Mouse (Mus musculus) left cerebral cortex, adult 9 months (tissue): ENCODE results near the gene Dsp.

Experiments used
- DNase-seq, 2 experiments: peaks; one replicate each; pipeline ENCODE4 v3.0.0; 2022; ENCODE audit warnings: low spot score in 2 of 2

Gene Dsp

DNA sequence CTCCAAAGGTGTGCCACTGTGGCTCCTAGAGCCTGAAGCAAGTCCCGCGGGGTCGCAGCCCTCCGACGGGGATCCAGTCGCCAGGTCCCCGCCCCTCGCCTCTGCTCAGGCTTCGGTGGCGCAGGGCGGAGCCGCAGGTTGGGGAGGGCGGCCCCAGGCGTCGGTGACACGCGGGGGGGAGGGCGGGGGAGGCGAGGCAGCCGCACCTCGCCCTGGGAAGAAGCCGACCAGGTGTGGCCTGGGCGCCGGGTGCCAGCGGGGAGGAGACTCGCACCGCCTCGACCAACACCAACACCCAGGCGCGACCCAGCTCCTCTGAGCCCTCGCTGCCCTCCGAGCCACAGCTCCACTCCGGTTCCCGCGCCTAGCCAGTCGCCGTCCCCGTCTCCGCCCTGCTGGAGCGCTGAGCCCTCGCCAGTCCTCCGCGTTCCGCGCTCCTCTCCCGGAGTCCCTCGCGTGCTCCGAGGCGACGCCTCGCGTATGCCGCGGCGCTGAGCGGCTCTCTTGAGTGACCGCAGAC, at the start of gene Dsp:
Gene Dsp (plus strand): TSS at position 226 of the 520 bp plus-strand sequence.
- peak in 1 of 2 experiments; percentile 3 for DNase-seq

- no peak for DNase-seq
Observed at GRCm38 (mm10) chr13:38103406-38103805, 47.7 kb upstream of the Dsp start.

- no peak for DNase-seq
Observed at GRCm38 (mm10) chr13:38104501-38104900, 46.6 kb upstream of the Dsp start.

- DNase-seq = no peak
Observed at GRCm38 (mm10) chr13:38109081-38109480, 42.0 kb upstream of the Dsp start.

- DNase-seq = no peak
Observed at GRCm38 (mm10) chr13:38122321-38122720, 28.8 kb upstream of the Dsp start.

- no peak for DNase-seq
Observed at GRCm38 (mm10) chr13:38123666-38124065, 27.4 kb upstream of the Dsp start.

DNA sequence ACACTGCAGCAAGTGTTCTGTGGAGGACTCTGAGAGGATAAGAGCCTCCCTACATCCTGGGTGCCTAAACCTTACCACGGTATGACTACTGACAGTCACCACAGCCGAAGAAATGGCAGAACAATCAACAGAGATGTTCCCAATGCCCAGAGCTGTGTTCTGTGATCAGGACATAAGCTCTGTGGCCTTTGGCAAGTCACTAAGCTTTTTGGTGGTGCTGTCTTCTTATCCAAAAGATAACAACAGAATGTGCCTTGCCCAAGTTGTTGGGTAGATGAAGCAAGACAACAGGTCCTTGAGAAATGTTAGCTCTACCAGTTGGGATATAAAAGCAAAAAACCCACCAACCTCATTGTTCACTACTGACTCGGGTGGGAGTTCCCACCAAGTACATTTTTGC, 23.4 kb upstream of the Dsp start:
- no peak for DNase-seq

GRCm38 (mm10) chr13:38128246-38128645, 22.8 kb upstream of the Dsp start:
- no peak for DNase-seq

- no peak for DNase-seq
Observed at GRCm38 (mm10) chr13:38129492-38129891, 21.6 kb upstream of the Dsp start.

DNA sequence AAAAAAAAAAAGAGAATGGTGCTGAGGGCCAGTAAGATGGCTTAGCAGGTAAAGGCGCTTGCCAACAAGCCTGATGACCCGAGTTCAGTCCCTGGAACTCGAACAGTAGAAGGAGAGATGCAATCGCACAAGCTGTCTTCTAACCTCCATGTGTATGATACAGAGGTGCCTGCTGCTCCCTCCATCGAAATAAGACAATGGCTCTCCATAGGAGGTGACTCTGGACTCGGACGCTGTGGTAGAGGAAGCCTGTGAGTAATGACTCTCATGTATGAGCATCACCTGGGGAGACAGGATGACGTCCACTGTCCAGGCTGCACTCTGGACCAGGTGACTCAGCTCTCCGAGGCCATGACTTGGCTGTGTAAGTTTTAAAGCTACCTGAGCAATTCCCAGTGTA, 21.0 kb upstream of the Dsp start:
- no peak for DNase-seq

DNA sequence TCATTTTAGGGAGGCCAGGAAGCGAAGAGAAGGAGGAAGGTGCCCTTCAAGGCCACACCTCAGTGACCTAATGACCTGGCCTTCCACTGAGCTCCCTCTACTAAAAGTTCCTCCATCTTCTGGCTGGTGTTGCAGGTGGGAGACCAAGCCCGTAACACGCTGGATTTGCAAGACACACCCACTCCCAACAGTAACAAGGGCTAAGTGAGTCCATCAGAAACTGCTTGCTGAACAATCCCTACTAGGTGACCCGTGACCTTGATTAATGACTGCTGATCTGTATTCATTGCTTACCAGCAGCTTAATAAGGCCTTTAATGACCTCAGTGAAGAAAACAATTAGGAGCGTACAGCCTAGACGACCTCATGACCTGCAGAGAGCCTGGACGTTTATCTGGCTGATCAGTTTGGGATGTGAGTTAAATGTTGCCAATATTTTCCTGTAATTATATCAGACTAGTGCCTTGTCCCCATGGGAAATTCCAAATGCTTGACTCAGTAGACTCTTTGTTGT, 18.0 kb upstream of the Dsp start:
- DNase-seq = no peak

DNA sequence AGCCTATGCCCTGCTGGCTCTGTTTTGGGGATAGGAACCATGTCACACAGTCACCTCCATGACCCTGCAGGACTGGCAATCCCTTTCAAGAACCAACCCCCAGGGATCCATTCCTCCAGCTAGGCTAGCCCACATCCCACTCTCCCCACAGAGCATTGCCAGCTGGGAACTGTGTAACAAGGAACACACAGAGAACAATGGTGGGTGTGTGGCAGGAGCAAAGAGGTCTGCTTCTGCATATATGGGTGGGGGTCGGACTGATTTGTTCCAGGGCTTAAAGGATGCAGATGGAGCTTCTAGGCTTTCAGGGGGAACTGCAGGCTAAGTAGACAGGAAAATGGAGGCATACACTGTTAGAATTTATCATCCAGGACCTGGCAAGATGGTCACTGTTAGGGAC, 10.6 kb upstream of the Dsp start:
- DNase-seq = no peak

DNA sequence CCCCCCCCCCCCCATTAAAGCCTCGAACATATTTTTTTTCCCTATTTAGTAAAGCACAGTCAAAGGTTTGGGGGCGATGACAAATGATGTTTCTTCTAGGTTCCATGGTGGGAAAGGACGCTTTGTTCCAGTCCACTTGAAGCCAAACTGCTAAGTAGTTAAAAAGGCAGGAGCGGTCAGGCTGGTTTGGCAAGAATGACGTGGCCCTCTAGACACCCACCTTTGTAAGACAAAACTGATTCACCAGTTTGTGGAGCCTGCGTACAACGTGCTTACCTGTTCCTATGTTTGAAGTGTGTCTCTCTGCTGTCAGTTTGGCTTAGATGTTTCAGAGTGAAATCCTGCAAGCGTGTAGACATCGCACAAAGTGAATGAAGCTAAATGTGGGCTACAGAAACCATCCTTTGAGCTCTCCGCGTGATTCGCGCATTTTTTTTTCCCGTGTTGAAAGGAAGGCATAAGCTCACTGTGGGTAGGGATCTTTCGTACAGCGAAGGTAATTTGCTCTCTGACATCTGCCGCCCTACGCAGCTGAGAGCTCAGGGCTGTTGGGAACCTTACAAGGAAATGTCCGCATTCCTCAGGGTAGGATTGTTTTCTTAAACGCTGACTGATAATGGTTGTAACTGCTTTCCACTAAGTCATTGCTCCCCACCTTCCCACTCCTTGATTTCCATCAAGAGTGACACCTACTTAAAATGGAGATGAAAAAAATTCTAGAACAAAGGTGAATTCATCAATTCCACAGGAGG, 6.0 kb upstream of the Dsp start:
- DNase-seq = no peak

- no peak for DNase-seq
Observed at GRCm38 (mm10) chr13:38148348-38148747, 2.7 kb upstream of the Dsp start.

GRCm38 (mm10) chr13:38151671-38152428, 756 bp downstream of the Dsp start:
- no peak for DNase-seq

GRCm38 (mm10) chr13:38152429-38153035, 1.4 kb downstream of the Dsp start:
- no peak for DNase-seq

GRCm38 (mm10) chr13:38155523-38155922, 4.4 kb downstream of the Dsp start:
- no peak for DNase-seq

GRCm38 (mm10) chr13:38157635-38158034, 6.5 kb downstream of the Dsp start:
- DNase-seq = no peak

GRCm38 (mm10) chr13:38162002-38162401, 10.9 kb downstream of the Dsp start:
- DNase-seq = no peak

DNA sequence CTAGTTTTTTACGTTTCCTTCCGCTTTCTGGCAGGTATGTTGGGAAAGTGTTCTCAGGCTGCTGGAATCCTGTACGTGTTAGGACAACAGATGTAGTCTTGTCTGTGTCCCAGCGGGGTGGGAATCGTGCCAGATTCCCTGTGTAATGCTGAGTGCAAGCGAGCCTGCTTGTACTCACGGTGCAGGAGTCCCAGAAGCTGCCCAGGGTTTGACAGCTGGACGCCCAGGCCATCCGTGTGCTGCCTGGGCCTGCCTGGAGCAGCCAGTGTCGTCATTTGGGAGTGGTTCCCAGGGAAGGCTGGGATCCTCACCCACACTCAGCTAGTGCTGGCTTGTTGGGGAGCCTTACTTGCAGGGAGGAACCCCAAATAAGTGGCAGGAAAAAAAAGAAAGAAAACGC, 11.6 kb downstream of the Dsp start:
- no peak for DNase-seq

DNA sequence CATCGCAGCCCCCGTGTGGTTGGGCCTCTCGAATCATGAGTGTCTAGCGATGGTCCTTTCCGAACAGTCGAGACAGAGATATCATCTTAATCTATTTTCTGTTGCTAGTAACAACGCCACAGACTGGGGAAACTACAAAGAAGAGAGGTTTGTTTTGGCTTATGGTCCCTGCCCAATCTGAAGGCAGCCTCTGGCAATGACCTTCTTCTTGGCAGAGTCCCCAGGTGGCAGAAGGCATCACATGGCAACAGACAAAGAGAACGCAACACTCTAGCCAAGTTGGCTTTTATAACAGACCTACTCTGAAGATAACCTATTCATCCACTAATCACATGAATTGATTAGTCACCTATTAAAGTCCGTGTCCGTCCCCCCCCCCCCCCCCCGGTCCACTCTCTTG, 13.8 kb downstream of the Dsp start:
- no peak for DNase-seq

- no peak for DNase-seq
Observed at GRCm38 (mm10) chr13:38167056-38167455, 16.0 kb downstream of the Dsp start.
